Mouse (Mus musculus) kidney, adult 2 months (tissue): ENCODE results near the gene Egr4. TPM values are rescaled to one million over a fixed set of nuclear protein-coding genes. Genes with fewer than 3 reads are reported as not detected.

Experiments
- DNase-seq: peaks from one replicate; pipeline ENCODE4 v3.0.0; 2021
- H3K27ac ChIP-seq: fragments of 200-500 bp; 2 replicates; pipeline ENCODE4 v1.5.1; 2012; ENCODE audit warnings: low read depth, low read length, control low read depth, inconsistent platforms; ENCODE audit not compliant: insufficient read depth
- H3K27me3 ChIP-seq: fragments of 200-500 bp; replicated peaks from 2 replicates; pipeline ENCODE4 v1.6.1; 2012; ENCODE audit warnings: mild to moderate bottlenecking, moderate library complexity, low read length, inconsistent platforms; ENCODE audit not compliant: control insufficient read depth, insufficient read depth
- H3K36me3 ChIP-seq: fragments of 200-500 bp; 2 replicates; pipeline ENCODE4 v1.6.1; 2012; ENCODE audit warnings: mild to moderate bottlenecking, moderate library complexity, low read length, inconsistent platforms; ENCODE audit not compliant: control insufficient read depth, insufficient read depth
- H3K4me1 ChIP-seq: fragments of 200-500 bp; 2 replicates; pipeline ENCODE4 v1.6.1; 2011; ENCODE audit warnings: low read length; ENCODE audit not compliant: control insufficient read depth, insufficient read depth
- H3K4me3 ChIP-seq: fragments of 200-500 bp; 2 replicates; pipeline ENCODE4 v1.5.1; 2011; ENCODE audit warnings: mild to moderate bottlenecking, low read depth, low read length, control low read depth; ENCODE audit not compliant: insufficient read depth
- CTCF ChIP-seq: fragments of 200-500 bp; conservative IDR thresholded peaks from 2 replicates; pipeline ENCODE4 v1.5.1; 2011; ENCODE audit warnings: low read depth, mild to moderate bottlenecking, control low read depth, low read length, moderate library complexity, mixed read lengths; ENCODE audit not compliant: insufficient read depth, insufficient read length
- POLR2A ChIP-seq: fragments of 200-500 bp; IDR thresholded peaks from one replicate; pipeline ENCODE4 v1.6.1; 2011; ENCODE audit warnings: low read depth, low read length, control low read depth
- WGBS: fragments of 180-500 bp; shearing (Covaris S2); methylation state at CpG from one replicate; pipeline ENCODE4 v1.1.7; 2018; 5-methylcytosine and 5-hydroxymethylcytosine counted together
- polyA plus RNA-seq: library from polyadenylated mRNA; depleted of rRNA; stranded (reverse); fragments of >200 nt; gene quantifications from 2 replicates; pipeline ENCODE4 v1.2.3, GENCODE M21; 2012

Egr4 gene
- polyA plus RNA-seq, 1 experiment = not detected

- no peak overlapping the region for H3K27ac ChIP-seq
- no peaks in the 10 kb centered on the region for H3K36me3 ChIP-seq
- H3K4me3 ChIP-seq = no peak overlapping the region
- TF ChIP-seq POLR2A = no peak
- TF ChIP-seq CTCF = no peak
- no peaks in the 10 kb centered on the region for H3K4me1 ChIP-seq
- no peak for DNase-seq
- no peaks in the 10 kb centered on the region for H3K27me3 ChIP-seq
Measured at GRCm38 (mm10) chr6:85496976-85497375, 16.4 kb downstream of the Egr4 start.

GRCm38 (mm10) chr6:85491606-85492005 is 21.8 kb downstream of the Egr4 start:
- Histone ChIP-seq H3K4me3 (no peak overlapping the region), H3K36me3 (no peaks in the 10 kb centered on the region)
- WGBS = 90% methylated on average over 3 of the region's 3 CpGs

GRCm38 (mm10) chr6:85490252-85490651 is 23.1 kb downstream of the Egr4 start:
- DNase-seq = no peak
- 79% methylated on average over 4 of the region's 4 CpGs for WGBS
- Histone ChIP-seq H3K36me3 (no peaks in the 10 kb centered on the region), H3K27me3 (no peaks in the 10 kb centered on the region), H3K4me3 (no peak overlapping the region), H3K4me1 (no peaks in the 10 kb centered on the region), H3K27ac (no peak overlapping the region)
- TF ChIP-seq POLR2A (no peak), CTCF (no peak)

More at GRCm38 (mm10) chr6:85491606-85492005, 21.8 kb downstream of the Egr4 start:
- no peak for TF ChIP-seq CTCF
- TF ChIP-seq POLR2A = no peak
- H3K27ac ChIP-seq = no peak overlapping the region
- no peaks in the 10 kb centered on the region for H3K4me1 ChIP-seq
- DNase-seq = no peak
- H3K27me3 ChIP-seq = no peaks in the 10 kb centered on the region

GRCm38 (mm10) chr6:85489717-85490116 is 23.7 kb downstream of the Egr4 start:
- Histone ChIP-seq H3K4me3 (no peak overlapping the region), H3K36me3 (no peaks in the 10 kb centered on the region), H3K27me3 (no peaks in the 10 kb centered on the region), H3K4me1 (no peaks in the 10 kb centered on the region), H3K27ac (no peak overlapping the region)
- 80% methylated on average over 3 of the region's 3 CpGs for WGBS
- TF ChIP-seq POLR2A (no peak), CTCF (no peak)
- DNase-seq = no peak

GRCm38 (mm10) chr6:85488510-85488909 is 24.9 kb downstream of the Egr4 start:
- TF ChIP-seq CTCF (no peak), POLR2A (no peak)
- Histone ChIP-seq H3K4me1 (no peaks in the 10 kb centered on the region), H3K27me3 (no peaks in the 10 kb centered on the region), H3K36me3 (no peaks in the 10 kb centered on the region), H3K4me3 (no peak overlapping the region), H3K27ac (no peak overlapping the region)
- WGBS = 65% methylated on average over 4 of the region's 4 CpGs
- no peak for DNase-seq

GRCm38 (mm10) chr6:85485738-85486137 is 27.7 kb downstream of the Egr4 start:
- Histone ChIP-seq H3K27me3 (no peaks in the 10 kb centered on the region), H3K4me3 (no peak overlapping the region), H3K36me3 (no peaks in the 10 kb centered on the region), H3K27ac (no peak overlapping the region), H3K4me1 (no peaks in the 10 kb centered on the region)
- TF ChIP-seq POLR2A = no peak
- TF ChIP-seq CTCF = no peak
- no peak for DNase-seq
- 83% methylated on average over 2 of the region's 2 CpGs for WGBS

GRCm38 (mm10) chr6:85483843-85484721 is 29.3 kb downstream of the Egr4 start:
- H3K27ac ChIP-seq = no peak overlapping the region
- no peak for TF ChIP-seq CTCF
- no peak for TF ChIP-seq POLR2A
- no peak for DNase-seq
- H3K4me1 ChIP-seq = no peaks in the 10 kb centered on the region
- no peak overlapping the region for H3K4me3 ChIP-seq
- H3K36me3 ChIP-seq = no peaks in the 10 kb centered on the region
- no peaks in the 10 kb centered on the region for H3K27me3 ChIP-seq
- 3% methylated on average over 92 of the region's 92 CpGs for WGBS
